Mouse (Mus musculus) adrenal gland, postnatal 36 days (tissue): ENCODE results near the gene Fancb. TPM values are rescaled to one million over a fixed set of nuclear protein-coding genes. Genes with fewer than 3 reads are reported as not detected.

Source experiments
- DNase-seq, 2 experiments: peaks; one replicate each; pipeline ENCODE4 v3.0.0; 2021; ENCODE audit warnings: mixed read lengths in 1 of 2
- long read RNA-seq, 2 experiments: library from polyadenylated mRNA; stranded (forward); transcript quantifications; one replicate each; pipeline ENCODE4 v2.0.0; 2021; ENCODE audit warnings: borderline sequencing depth in 2 of 2
- total RNA-seq, 2 experiments: library from RNA; stranded (reverse); gene quantifications; 2 replicates each; pipeline ENCODE4 v1.2.3; 2021

The Fancb gene
- total RNA-seq: under 1 TPM; 0.73 to 0.76 TPM
- long read RNA-seq, experiment 1, partial matches to known transcripts: 1 of 1 reads
- long read RNA-seq, experiment 1, other reads (novel, unspliced or antisense): 0 of 1 reads
- long read RNA-seq, experiment 2, partial matches to known transcripts: 0 of 2 reads
- long read RNA-seq, experiment 2, other reads (novel, unspliced or antisense): 0 of 2 reads

GRCm38 (mm10) chrX:164980193-164980775 is at the start of gene Fancb, which contains the start of gene Mospd2:
Gene Fancb (plus strand): TSS chrX:164980592.
Gene Mospd2 (minus strand): TSS chrX:164980375.
- DNase-seq: peak; percentile 90

- no peak for DNase-seq
Measured at GRCm38 (mm10) chrX:164941540-164941939, 38.9 kb upstream of the Fancb start.

- DNase-seq: no peak
Measured at GRCm38 (mm10) chrX:164951858-164952576, 28.4 kb upstream of the Fancb start.

- DNase-seq: no peak
Measured at GRCm38 (mm10) chrX:164952601-164953375, 27.6 kb upstream of the Fancb start.

GRCm38 (mm10) chrX:164965750-164966448 is 14.5 kb upstream of the Fancb start:
- DNase-seq: no peak

- DNase-seq: no peak
Measured at GRCm38 (mm10) chrX:164971206-164971605, 9.2 kb upstream of the Fancb start.

- no peak for DNase-seq
Measured at GRCm38 (mm10) chrX:164978866-164979265, 1.5 kb upstream of the Fancb start.

- DNase-seq: no peak
Measured at GRCm38 (mm10) chrX:165003141-165003540, 22.7 kb downstream of the Fancb start.

- DNase-seq: no peak
Measured at GRCm38 (mm10) chrX:165004779-165005324, 24.5 kb downstream of the Fancb start, which contains the start of gene Gm17604. Gene Gm17604 (minus strand): TSS chrX:165004829.

Other genes with a start within 250 kb of the Fancb start
- 10 to 100 TPM; 21.5 to 38.5 TPM for gene Mospd2, start 217 bp upstream of the Fancb start, total RNA-seq
- not detected for gene Gm17604, start 24.2 kb downstream of the Fancb start, total RNA-seq